In genomic region chr19:43675525-43676400, GRCm38 (mm10) we compare ENCODE assay signal across 8 mouse cellular contexts. TPM values are rescaled to one million over a fixed set of nuclear protein-coding genes. Genes with fewer than 3 reads are reported as not detected.
DNase-seq lines count a peak whose midpoint lies in the region; ATAC-seq and TF ChIP-seq lines count a peak whose summit lies in the region.

No protein-coding gene starts in this region.

- DNase-seq in heart, adult 11 months: no peak
- DNase-seq in G1E (ENCODE audit: low spot score): no peak
- DNase-seq in cerebellum, adult 9-10 months: no peak

- no peak for ATAC-seq in heart, embryonic 12.5 days (ENCODE audit: insufficient number of reproducible peaks, low FRiP score)
- ATAC-seq in G1E (ENCODE audit: extremely low read depth, insufficient number of reproducible peaks, low FRiP score, poor library complexity, severe bottlenecking): no peak
- no peak for ATAC-seq in embryonic facial prominence, embryonic 12.5 days (ENCODE audit: insufficient number of reproducible peaks, insufficient read depth, low FRiP score, low TSS enrichment)
- ATAC-seq in hindbrain, embryonic 16.5 days: 0 out of 2 replicates have a peak, but pooled peaks have one; percentile 0
- no peak for ATAC-seq in liver, embryonic 16.5 days (ENCODE audit: low read depth)

- 2% methylated on average over 43 of the region's 43 CpGs for WGBS in heart, embryonic 12.5 days
- 2% methylated on average over 43 of the region's 43 CpGs for WGBS in embryonic facial prominence, embryonic 12.5 days
- 1% methylated on average over 43 of the region's 43 CpGs for WGBS in hindbrain, embryonic 16.5 days
- 1% methylated on average over 43 of the region's 43 CpGs for WGBS in liver, embryonic 16.5 days (ENCODE audit: insufficient replicate concordance)
- WGBS in olfactory bulb, adult 2 months: under 1% methylated on average over 43 of the region's 43 CpGs

- no peaks in the 10 kb centered on the region for H3K9me3 ChIP-seq in heart, embryonic 12.5 days (replicated peaks)
- H3K9me3 ChIP-seq in G1E (replicated peaks): no peaks in the 10 kb centered on the region
- no peaks in the 10 kb centered on the region for H3K9me3 ChIP-seq in embryonic facial prominence, embryonic 12.5 days
- no peaks in the 10 kb centered on the region for H3K9me3 ChIP-seq in hindbrain, embryonic 16.5 days (ENCODE audit: control insufficient read depth, low read length)
- no peaks in the 10 kb centered on the region for H3K9me3 ChIP-seq in liver, embryonic 16.5 days (replicated peaks; ENCODE audit: control insufficient read depth, low read length)

- H3K9ac ChIP-seq in heart, embryonic 12.5 days: peak overlapping the region; percentile 72
- peak overlapping the region; percentile 49 for H3K9ac ChIP-seq in embryonic facial prominence, embryonic 12.5 days
- peak overlapping the region; percentile 79 for H3K9ac ChIP-seq in hindbrain, embryonic 16.5 days (ENCODE audit: low read depth, low read length)
- H3K9ac ChIP-seq in liver, embryonic 16.5 days (ENCODE audit: low read depth, low read length): peak overlapping the region; percentile 78

- TF ChIP-seq POLR2A in olfactory bulb, adult 2 months (IDR thresholded peaks at IDR 0.05; ENCODE audit: insufficient read depth, low read depth, low read length): no peak

- H3K36me3 ChIP-seq in heart, embryonic 12.5 days: no peaks in the 10 kb centered on the region
- H3K36me3 ChIP-seq in G1E (replicated peaks): peaks cover 17% of the 10 kb centered on the region
- H3K36me3 ChIP-seq in embryonic facial prominence, embryonic 12.5 days: no peaks in the 10 kb centered on the region
- H3K36me3 ChIP-seq in hindbrain, embryonic 16.5 days (ENCODE audit: control insufficient read depth, insufficient read depth, low read length): no peaks in the 10 kb centered on the region
- H3K36me3 ChIP-seq in liver, embryonic 16.5 days (ENCODE audit: control insufficient read depth, insufficient read depth): no peaks in the 10 kb centered on the region

- peak overlapping the region; percentile 94 for H3K27ac ChIP-seq in heart, embryonic 12.5 days (ENCODE audit: poor library complexity, severe bottlenecking)
- peak overlapping the region; percentile 90 for H3K27ac ChIP-seq in embryonic facial prominence, embryonic 12.5 days
- peak overlapping the region; percentile 98 for H3K27ac ChIP-seq in hindbrain, embryonic 16.5 days (ENCODE audit: low read depth, low read length)
- peak overlapping the region; percentile 97 for H3K27ac ChIP-seq in liver, embryonic 16.5 days (ENCODE audit: low read length)
- H3K27ac ChIP-seq in olfactory bulb, adult 2 months (ENCODE audit: insufficient read depth, low read depth, low read length): peak overlapping the region; percentile 93

- peaks cover 5% of the 10 kb centered on the region; the same call in 1 of the 2 replicates for H3K27me3 ChIP-seq in heart, embryonic 12.5 days (replicated peaks)
- H3K27me3 ChIP-seq in G1E (ENCODE audit: insufficient read depth, low read length): no peaks in the 10 kb centered on the region
- no peaks in the 10 kb centered on the region; the same call in 1 of the 2 replicates for H3K27me3 ChIP-seq in embryonic facial prominence, embryonic 12.5 days
- no peaks in the 10 kb centered on the region for H3K27me3 ChIP-seq in hindbrain, embryonic 16.5 days (replicated peaks; ENCODE audit: control insufficient read depth, insufficient read depth, low read length)
- H3K27me3 ChIP-seq in liver, embryonic 16.5 days (ENCODE audit: control insufficient read depth, insufficient read depth, low read depth, low read length): no peaks in the 10 kb centered on the region

- peak overlapping the region; percentile 87 for H3K4me2 ChIP-seq in heart, embryonic 12.5 days
- H3K4me2 ChIP-seq in embryonic facial prominence, embryonic 12.5 days (replicated peaks): peak overlapping the region; percentile 80
- H3K4me2 ChIP-seq in hindbrain, embryonic 16.5 days (ENCODE audit: low read length): peak overlapping the region; percentile 84
- peak overlapping the region; percentile 92 for H3K4me2 ChIP-seq in liver, embryonic 16.5 days (ENCODE audit: low read depth, low read length)

- H3K4me1 ChIP-seq in heart, embryonic 12.5 days (replicated peaks): peaks cover 21% of the 10 kb centered on the region
- H3K4me1 ChIP-seq in G1E (ENCODE audit: insufficient read depth, low read depth, low read length): peaks cover 48% of the 10 kb centered on the region
- peaks cover 18% of the 10 kb centered on the region for H3K4me1 ChIP-seq in embryonic facial prominence, embryonic 12.5 days
- H3K4me1 ChIP-seq in hindbrain, embryonic 16.5 days (ENCODE audit: control insufficient read depth, insufficient read depth, low read depth, low read length): peaks cover 17% of the 10 kb centered on the region
- peaks cover 20% of the 10 kb centered on the region for H3K4me1 ChIP-seq in liver, embryonic 16.5 days (ENCODE audit: control insufficient read depth, low read depth, low read length)
- peaks cover 3% of the 10 kb centered on the region; the same call in 1 of the 2 replicates for H3K4me1 ChIP-seq in olfactory bulb, adult 2 months (ENCODE audit: control insufficient read depth, insufficient read depth, low read length)

- H3K4me3 ChIP-seq in heart, embryonic 12.5 days: peak overlapping the region; percentile 63
- H3K4me3 ChIP-seq in G1E (ENCODE audit: low read depth, low read length): peak overlapping the region; percentile 97
- peak overlapping the region; percentile 94 for H3K4me3 ChIP-seq in embryonic facial prominence, embryonic 12.5 days
- peak overlapping the region; percentile 99 for H3K4me3 ChIP-seq in hindbrain, embryonic 16.5 days (ENCODE audit: low read length)
- H3K4me3 ChIP-seq in liver, embryonic 16.5 days (ENCODE audit: low read depth, low read length): peak overlapping the region; percentile 91
- peak overlapping the region; percentile 75 for H3K4me3 ChIP-seq in olfactory bulb, adult 2 months (ENCODE audit: insufficient read depth, low read depth, low read length)

- no peak for TF ChIP-seq CTCF in G1E (IDR thresholded peaks at IDR 0.05; ENCODE audit: low read depth, low read length)
- TF ChIP-seq CTCF in olfactory bulb, adult 2 months (IDR thresholded peaks at IDR 0.05; ENCODE audit: insufficient read depth, low read depth, low read length): no peak

RNA-seq across cellular contexts. Expression of gene Slc25a28, which starts 1.1 kb away (rescaled TPM):
- 11.1 and 12.6 TPM in 2 replicates for polyA plus RNA-seq in heart, embryonic 12.5 days (2016; fragmentation: Nextera tagmentation; extraction: Ambion mirVana)
- total RNA-seq in G1E (2014; fragmentation: Nextera tagmentation) (20.0 and 31.5 TPM in 2 replicates), G1E (2017) (32.2 and 39.9 TPM in 2 replicates)
- polyA plus RNA-seq in G1E (2012): 48.4 and 52.3 TPM in 2 replicates
- 18.4 and 20.4 TPM in 2 replicates for polyA plus RNA-seq in embryonic facial prominence, embryonic 12.5 days (2016; fragmentation: Nextera tagmentation; extraction: Ambion mirVana)
- polyA plus RNA-seq in hindbrain, embryonic 16.5 days (2015; fragmentation: Nextera tagmentation; extraction: Ambion mirVana): 14.6 and 15.2 TPM in 2 replicates
- polyA plus RNA-seq in liver, embryonic 16.5 days (2015; fragmentation: Nextera tagmentation; extraction: Ambion mirVana): 3.8 and 4.8 TPM in 2 replicates
- 123 TPM in 1 of 2 replicates, not detected in the other for polyA plus RNA-seq in olfactory bulb, adult 2 months (2012; ENCODE audit: insufficient read depth, insufficient read length, low replicate concordance, missing spikeins)

RNA-seq across cellular contexts. Expression of gene Entpd7, which starts 13.7 kb away (rescaled TPM):
- 6.6 and 8.0 TPM in 2 replicates for polyA plus RNA-seq in heart, embryonic 12.5 days (2016; fragmentation: Nextera tagmentation; extraction: Ambion mirVana)
- total RNA-seq in G1E (2014; fragmentation: Nextera tagmentation) (19.9 and 21.1 TPM in 2 replicates), G1E (2017) (5.7 and 6.6 TPM in 2 replicates)
- 1.8 and 2.2 TPM in 2 replicates for polyA plus RNA-seq in G1E (2012)
- 9.3 and 12.0 TPM in 2 replicates for polyA plus RNA-seq in embryonic facial prominence, embryonic 12.5 days (2016; fragmentation: Nextera tagmentation; extraction: Ambion mirVana)
- polyA plus RNA-seq in hindbrain, embryonic 16.5 days (2015; fragmentation: Nextera tagmentation; extraction: Ambion mirVana): 8.1 and 8.3 TPM in 2 replicates
- polyA plus RNA-seq in liver, embryonic 16.5 days (2015; fragmentation: Nextera tagmentation; extraction: Ambion mirVana): 2.2 and 2.5 TPM in 2 replicates
- not detected in 2 replicates for polyA plus RNA-seq in olfactory bulb, adult 2 months (2012; ENCODE audit: insufficient read depth, insufficient read length, low replicate concordance, missing spikeins)
